Mouse (Mus musculus): ENCODE data around the gene Ndufv1.
"Not testable (repeated sequence)": the region's sequence is repeated elsewhere in the genome, so short reads cannot be mapped to it uniquely, and the experiment has no call there.

Gene Ndufv1

GRCm38 (mm10) chr19:4012432-4013022, at the start of gene Ndufv1:
TSS of gene Ndufv1 (minus strand) at chr19:4012806.
- peak; percentile 98 to 99 for DNase-seq (ENCODE audit: low spot score in 2 of 2)

- DNase-seq (ENCODE audit: low spot score in 2 of 2): no peak
These were observed 48.4 kb upstream of the Ndufv1 start for GRCm38 (mm10) chr19:4060899-4061465.

- DNase-seq (ENCODE audit: low spot score in 2 of 2): not testable (repeated sequence)
These were observed 47.7 kb upstream of the Ndufv1 start for GRCm38 (mm10) chr19:4060044-4060898.

- DNase-seq (ENCODE audit: low spot score in 2 of 2): no peak
These were observed 46.6 kb upstream of the Ndufv1 start, which contains the start of gene Gstp3 for GRCm38 (mm10) chr19:4059069-4059740. TSS of gene Gstp3 (minus strand) at chr19:4059569.

GRCm38 (mm10) chr19:4058581-4058980, 46.0 kb upstream of the Ndufv1 start:
- DNase-seq (ENCODE audit: low spot score in 2 of 2): no peak

GRCm38 (mm10) chr19:4057962-4058361, 45.4 kb upstream of the Ndufv1 start:
- no peak for DNase-seq (ENCODE audit: low spot score in 2 of 2)

GRCm38 (mm10) chr19:4057389-4057788, 44.8 kb upstream of the Ndufv1 start:
- no peak for DNase-seq (ENCODE audit: low spot score in 2 of 2)

- DNase-seq (ENCODE audit: low spot score in 2 of 2): no peak
These were observed 44.1 kb upstream of the Ndufv1 start for GRCm38 (mm10) chr19:4056727-4057126.

GRCm38 (mm10) chr19:4055947-4056693, 43.5 kb upstream of the Ndufv1 start:
- DNase-seq (ENCODE audit: low spot score in 2 of 2): no peak

- no peak for DNase-seq (ENCODE audit: low spot score in 2 of 2)
These were observed 42.8 kb upstream of the Ndufv1 start for GRCm38 (mm10) chr19:4055216-4055946.

- no peak for DNase-seq (ENCODE audit: low spot score in 2 of 2)
These were observed 42.0 kb upstream of the Ndufv1 start for GRCm38 (mm10) chr19:4054613-4055012.

- DNase-seq (ENCODE audit: low spot score in 2 of 2): no peak
These were observed 40.0 kb upstream of the Ndufv1 start for GRCm38 (mm10) chr19:4052516-4053030.

- DNase-seq (ENCODE audit: low spot score in 2 of 2): peak in 1 of 2 experiments; percentile 56
These were observed 39.3 kb upstream of the Ndufv1 start for GRCm38 (mm10) chr19:4051741-4052515.

GRCm38 (mm10) chr19:4051016-4051415, 38.4 kb upstream of the Ndufv1 start:
- DNase-seq (ENCODE audit: low spot score in 2 of 2): no peak

GRCm38 (mm10) chr19:4049069-4049468, 36.5 kb upstream of the Ndufv1 start:
- DNase-seq (ENCODE audit: low spot score in 2 of 2): not testable (repeated sequence)

- DNase-seq (ENCODE audit: low spot score in 2 of 2): peak; percentile 60 to 81
These were observed 35.3 kb upstream of the Ndufv1 start for GRCm38 (mm10) chr19:4047859-4048258.

GRCm38 (mm10) chr19:4046866-4047254, 34.3 kb upstream of the Ndufv1 start:
- no peak for DNase-seq (ENCODE audit: low spot score in 2 of 2)

GRCm38 (mm10) chr19:4045966-4046865, 33.6 kb upstream of the Ndufv1 start, which contains the start of gene Gstp2:
TSS of gene Gstp2 (minus strand) at chr19:4046023.
- peak; percentile 79 to 85 for DNase-seq (ENCODE audit: low spot score in 2 of 2)

GRCm38 (mm10) chr19:4044109-4044508, 31.5 kb upstream of the Ndufv1 start:
- DNase-seq (ENCODE audit: low spot score in 2 of 2): not testable (repeated sequence)

Measured in right cerebral cortex, postnatal 10 days (tissue).